Mouse (Mus musculus) kidney, adult 2 months (tissue): ENCODE measurements around the gene Gm17617. TPM values are rescaled to one million over a fixed set of nuclear protein-coding genes. Genes with fewer than 3 reads are reported as not detected.
A peak's percentile ranks its signal among the peaks of the same experiment; 100 is the strongest.

ENCODE experiments used
- DNase-seq: peaks from one replicate; pipeline ENCODE4 v3.0.0; 2021
- H3K27ac ChIP-seq: fragments of 200-500 bp; 2 replicates; pipeline ENCODE4 v1.5.1; 2012; ENCODE audit warnings: low read depth, low read length, control low read depth, inconsistent platforms; ENCODE audit not compliant: insufficient read depth
- H3K27me3 ChIP-seq: fragments of 200-500 bp; replicated peaks from 2 replicates; pipeline ENCODE4 v1.6.1; 2012; ENCODE audit warnings: mild to moderate bottlenecking, moderate library complexity, low read length, inconsistent platforms; ENCODE audit not compliant: control insufficient read depth, insufficient read depth
- H3K36me3 ChIP-seq: fragments of 200-500 bp; 2 replicates; pipeline ENCODE4 v1.6.1; 2012; ENCODE audit warnings: mild to moderate bottlenecking, moderate library complexity, low read length, inconsistent platforms; ENCODE audit not compliant: control insufficient read depth, insufficient read depth
- H3K4me1 ChIP-seq: fragments of 200-500 bp; 2 replicates; pipeline ENCODE4 v1.6.1; 2011; ENCODE audit warnings: low read length; ENCODE audit not compliant: control insufficient read depth, insufficient read depth
- H3K4me3 ChIP-seq: fragments of 200-500 bp; 2 replicates; pipeline ENCODE4 v1.5.1; 2011; ENCODE audit warnings: mild to moderate bottlenecking, low read depth, low read length, control low read depth; ENCODE audit not compliant: insufficient read depth
- CTCF ChIP-seq: fragments of 200-500 bp; conservative IDR thresholded peaks from 2 replicates; pipeline ENCODE4 v1.5.1; 2011; ENCODE audit warnings: low read depth, mild to moderate bottlenecking, control low read depth, low read length, moderate library complexity, mixed read lengths; ENCODE audit not compliant: insufficient read depth, insufficient read length
- POLR2A ChIP-seq: fragments of 200-500 bp; IDR thresholded peaks from one replicate; pipeline ENCODE4 v1.6.1; 2011; ENCODE audit warnings: low read depth, low read length, control low read depth
- WGBS: fragments of 180-500 bp; shearing (Covaris S2); methylation state at CpG from one replicate; pipeline ENCODE4 v1.1.7; 2018; 5-methylcytosine and 5-hydroxymethylcytosine counted together
- polyA plus RNA-seq: library from polyadenylated mRNA; depleted of rRNA; stranded (reverse); fragments of >200 nt; gene quantifications from 2 replicates; pipeline ENCODE4 v1.2.3, GENCODE M21; 2012

Gm17617 gene
- polyA plus RNA-seq, 1 experiment = not detected

DNA sequence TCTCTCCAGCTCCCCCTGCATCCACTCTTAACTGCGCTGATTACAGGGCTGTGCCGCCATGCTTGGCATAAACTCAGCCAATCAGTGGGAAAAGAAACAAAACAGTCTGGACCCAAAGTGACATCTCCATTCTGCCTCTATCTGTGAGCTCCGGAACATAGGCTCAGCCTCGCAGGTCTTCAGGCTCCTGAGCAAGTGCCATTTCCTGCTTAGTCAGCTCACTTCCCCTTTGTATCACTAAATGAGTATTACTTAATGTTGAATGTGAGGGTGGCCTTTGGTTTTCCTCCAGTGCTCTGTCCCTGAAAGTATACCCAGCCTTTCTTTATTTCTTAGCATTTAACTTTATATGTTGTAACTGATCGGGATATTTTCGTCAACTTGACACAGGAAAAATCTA lies 8.4 kb downstream of the Gm17617 start:
- Histone ChIP-seq H3K27ac (no peak overlapping the region), H3K4me1 (no peaks in the 10 kb centered on the region), H3K36me3 (peaks cover 5% of the 10 kb centered on the region; the same call in 1 of the 2 replicates), H3K4me3 (no peak overlapping the region), H3K27me3 (no peaks in the 10 kb centered on the region)
- TF ChIP-seq POLR2A (no peak), CTCF (no peak)
- 85% methylated on average over 6 of the region's 6 CpGs for WGBS
- no peak for DNase-seq

DNA sequence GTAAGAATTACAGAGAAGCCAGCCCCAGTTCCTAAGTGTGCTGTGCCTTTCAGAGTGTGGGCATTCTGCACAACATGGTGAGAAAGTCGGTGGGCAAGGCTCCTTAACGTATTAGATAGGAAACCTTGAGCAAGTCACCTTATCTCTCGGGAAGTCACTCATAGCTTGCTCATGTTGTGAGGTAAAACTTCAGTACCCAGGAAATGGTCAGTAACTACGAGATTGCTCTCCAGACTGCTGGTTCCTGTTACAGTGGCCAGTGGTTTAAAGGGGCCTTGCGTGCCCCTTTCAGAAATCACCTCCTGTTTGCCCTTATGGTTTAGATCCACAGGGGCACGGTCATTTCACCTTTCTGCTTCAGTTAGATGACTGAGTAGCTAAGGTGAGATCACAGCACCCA lies 19.0 kb downstream of the Gm17617 start:
- TF ChIP-seq CTCF = no peak
- no peak for DNase-seq
- 86% methylated on average over 6 of the region's 6 CpGs for WGBS
- no peak overlapping the region for H3K4me3 ChIP-seq
- no peaks in the 10 kb centered on the region for H3K27me3 ChIP-seq
- H3K4me1 ChIP-seq = no peaks in the 10 kb centered on the region
- no peak overlapping the region for H3K27ac ChIP-seq
- no peaks in the 10 kb centered on the region for H3K36me3 ChIP-seq

DNA sequence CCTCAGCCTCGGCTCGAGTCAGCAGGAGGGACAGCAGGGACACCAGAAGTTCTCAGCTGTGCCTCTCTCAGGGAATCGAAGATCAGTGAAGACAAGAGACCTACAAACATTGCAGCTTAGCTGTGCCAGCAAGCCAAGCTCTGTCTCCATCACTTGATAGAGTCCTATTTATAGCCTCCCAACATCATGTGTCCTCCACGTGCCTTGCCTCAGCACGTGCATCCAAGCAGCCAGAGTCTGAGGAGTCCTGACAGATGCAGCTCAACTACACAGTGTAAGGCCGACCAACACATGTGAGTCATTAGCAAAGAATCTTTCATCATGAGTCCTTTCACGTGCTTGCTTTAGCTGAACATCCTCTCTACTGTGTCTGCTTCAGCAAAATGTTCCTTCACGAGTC lies 25.7 kb downstream of the Gm17617 start:
- no peak overlapping the region for H3K4me3 ChIP-seq
- H3K27me3 ChIP-seq = no peaks in the 10 kb centered on the region
- H3K4me1 ChIP-seq = peaks cover 5% of the 10 kb centered on the region
- no peak overlapping the region for H3K27ac ChIP-seq
- no peaks in the 10 kb centered on the region for H3K36me3 ChIP-seq
- TF ChIP-seq POLR2A (no peak), CTCF (no peak)
- DNase-seq = no peak
- WGBS = 72% methylated on average over 8 of the region's 8 CpGs

DNA sequence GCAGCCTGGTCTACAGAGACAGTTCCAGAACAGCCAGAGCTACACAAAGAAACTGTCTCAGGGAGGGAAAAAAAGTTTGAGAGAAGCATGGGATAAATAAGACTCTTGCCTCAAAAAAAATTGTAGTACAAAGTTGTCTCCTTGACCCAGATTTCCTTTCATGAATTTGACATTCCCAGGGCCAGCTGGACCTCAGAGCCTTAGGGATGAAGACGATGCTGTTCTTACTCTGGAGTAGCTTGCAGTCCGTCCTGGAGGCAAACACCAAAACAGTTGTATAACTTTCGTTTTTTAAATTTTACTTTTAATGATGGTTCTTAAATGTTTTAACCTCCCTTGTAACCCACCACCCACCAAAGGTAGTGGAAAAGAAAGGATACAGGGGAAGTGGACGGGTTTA lies 26.2 kb downstream of the Gm17617 start:
- H3K4me3 ChIP-seq = no peak overlapping the region
- no peak overlapping the region for H3K27ac ChIP-seq
- TF ChIP-seq CTCF (no peak), POLR2A (no peak)
- no peaks in the 10 kb centered on the region for H3K27me3 ChIP-seq
- peaks cover 5% of the 10 kb centered on the region for H3K4me1 ChIP-seq
- 86% methylated on average over 4 of the region's 4 CpGs for WGBS
- no peaks in the 10 kb centered on the region for H3K36me3 ChIP-seq
- no peak for DNase-seq

DNA sequence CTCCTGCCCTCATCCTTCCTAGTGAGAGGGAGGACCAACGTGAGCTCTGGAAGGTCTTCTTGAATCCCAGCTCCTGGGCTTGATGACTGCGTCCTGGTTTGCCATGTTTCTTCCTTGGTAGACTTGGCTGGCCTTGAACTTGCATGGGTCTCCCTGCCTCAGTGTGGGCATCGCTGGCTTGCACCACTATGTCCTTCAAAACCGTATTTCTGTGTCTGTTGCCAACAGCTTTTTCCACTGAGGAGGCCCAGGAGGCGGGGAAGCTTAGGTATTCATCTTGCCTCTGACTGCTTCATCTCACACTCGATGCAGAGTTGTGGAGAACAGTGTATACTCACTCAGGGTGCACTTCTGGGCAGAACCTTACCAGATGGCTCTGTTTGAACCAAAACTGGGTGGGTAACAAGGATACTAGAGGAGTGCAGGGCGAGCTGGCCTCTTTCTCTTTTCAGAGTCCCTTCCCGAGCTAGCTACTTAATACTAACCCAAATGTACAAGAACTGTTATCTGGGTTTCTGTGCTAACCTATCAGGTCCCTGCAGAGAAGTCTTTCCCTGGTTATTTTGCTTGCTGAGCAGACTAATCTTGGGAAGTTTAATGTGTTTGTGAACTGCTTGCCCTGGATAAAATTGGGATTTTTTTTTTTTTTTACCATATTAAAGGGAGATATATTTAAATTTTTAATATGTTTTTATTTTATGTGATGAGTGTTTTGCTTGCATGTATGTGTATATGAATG lies 27.2 kb downstream of the Gm17617 start:
- WGBS = 19% methylated on average over 8 of the region's 8 CpGs
- Histone ChIP-seq H3K4me3 (peak overlapping the region; percentile 71), H3K27me3 (no peaks in the 10 kb centered on the region), H3K27ac (no peak overlapping the region), H3K4me1 (peaks cover 5% of the 10 kb centered on the region), H3K36me3 (no peaks in the 10 kb centered on the region)
- DNase-seq = peak; percentile 15
- no peak for TF ChIP-seq POLR2A

DNA sequence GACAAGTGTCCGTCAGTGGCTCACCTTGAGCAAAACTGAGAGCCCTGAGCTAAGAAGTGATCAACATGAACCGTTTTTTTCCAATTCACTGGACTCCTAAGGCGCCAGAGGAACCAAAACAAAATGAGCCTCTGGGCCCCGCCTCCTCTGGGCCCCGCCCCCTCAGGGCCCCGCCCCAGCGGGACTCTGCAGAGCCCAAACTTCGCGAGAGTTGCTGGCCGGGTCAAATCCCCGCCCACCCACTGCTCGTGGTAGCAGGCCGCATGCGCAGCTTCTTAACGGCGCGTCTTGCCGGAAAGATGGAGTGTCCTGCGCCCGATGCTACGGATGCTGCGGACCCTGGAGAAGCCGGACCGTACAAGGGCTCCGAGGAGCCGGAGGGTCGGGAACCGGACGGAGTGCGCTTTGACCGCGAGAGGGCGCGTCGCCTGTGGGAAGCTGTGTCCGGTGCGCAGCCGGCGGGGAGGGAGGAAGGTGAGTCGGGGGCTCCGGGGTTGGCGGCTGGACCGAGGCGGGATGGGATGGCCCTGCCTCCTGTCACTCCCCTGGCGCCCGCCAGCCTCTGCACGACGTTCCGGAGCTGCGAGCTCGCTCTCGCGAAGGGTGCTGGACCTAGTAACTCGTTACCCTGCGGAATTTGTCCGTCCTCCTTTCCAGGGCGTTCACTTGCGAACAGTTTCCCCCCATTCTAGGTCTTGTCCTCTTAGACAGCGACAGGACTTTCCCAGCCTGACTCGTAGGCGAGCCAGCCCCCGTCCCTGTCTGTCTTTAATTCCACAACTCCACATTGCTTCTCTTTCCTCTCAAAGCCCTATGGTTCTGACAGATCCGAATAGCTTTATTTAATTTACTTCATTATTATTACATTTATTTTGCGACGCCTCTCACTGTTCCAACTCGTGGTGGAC lies 28.0 kb downstream of the Gm17617 start, which contains the start of gene Zfp346:
Gene Zfp346, plus strand, starts transcription at position 267 of the 908 bp plus-strand sequence.
- Histone ChIP-seq H3K4me1 (peaks cover 5% of the 10 kb centered on the region), H3K4me3 (peak within 1 kb of the TSS; percentile 71), H3K27me3 (no peaks in the 10 kb centered on the region), H3K27ac (peak within 1 kb of the TSS; percentile 19; the same call in 1 of the 2 replicates), H3K36me3 (no peaks in the 10 kb centered on the region)
- WGBS = under 1% methylated on average over 65 of the region's 66 CpGs
- peak; percentile 99 for DNase-seq
- TF ChIP-seq CTCF = no peak
- peak; percentile 83 for TF ChIP-seq POLR2A

DNA sequence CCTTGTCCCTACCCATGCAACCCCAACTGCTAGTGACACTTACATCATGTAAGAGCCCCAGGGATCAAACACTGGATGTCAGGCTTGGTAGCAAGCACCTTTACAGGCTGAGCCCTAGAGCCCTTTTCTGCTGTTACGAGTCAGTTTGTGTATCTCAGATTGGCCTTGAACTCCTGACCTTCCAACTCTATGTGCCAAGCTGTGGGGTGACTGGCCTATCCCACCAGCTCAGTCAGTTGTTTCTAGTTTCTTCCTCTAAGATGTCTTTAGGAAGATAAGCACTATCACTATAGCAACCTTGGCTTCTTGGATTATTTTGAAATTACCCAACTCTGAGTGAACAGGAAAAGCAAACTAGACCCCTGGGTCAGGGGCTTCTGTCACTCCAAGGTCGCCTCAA lies 30.0 kb downstream of the Gm17617 start:
- no peak overlapping the region for H3K27ac ChIP-seq
- H3K4me1 ChIP-seq = peaks cover 5% of the 10 kb centered on the region
- H3K36me3 ChIP-seq = no peaks in the 10 kb centered on the region
- H3K4me3 ChIP-seq = no peak overlapping the region
- no peak for DNase-seq
- no peaks in the 10 kb centered on the region for H3K27me3 ChIP-seq
- 70% methylated on average over 2 of the region's 2 CpGs for whole genome bisulfite sequencing
- TF ChIP-seq CTCF (no peak), POLR2A (no peak)
